Mouse (Mus musculus): ENCODE data around the gene Nop58. TPM values are rescaled to one million over a fixed set of nuclear protein-coding genes. Genes with fewer than 3 reads are reported as not detected.

The Nop58 gene
- total RNA-seq, 1 experiment from 2014 or later: 252 TPM

- ATAC-seq (replicated peaks; ENCODE audit: insufficient number of reproducible peaks, low FRiP score, low TSS enrichment, poor library complexity, severe bottlenecking): no peak
Observed at GRCm38 (mm10) chr1:59765279-59765678, 80.5 kb downstream of the Nop58 start.

- no peak for ATAC-seq (replicated peaks; ENCODE audit: insufficient number of reproducible peaks, low FRiP score, low TSS enrichment, poor library complexity, severe bottlenecking)
Observed at GRCm38 (mm10) chr1:59766626-59767025, 81.9 kb downstream of the Nop58 start.

Other genes with a start within 250 kb of the Nop58 start
- gene Fzd7, start 202.5 kb upstream of the Nop58 start, total RNA-seq (2017): 12.6 to 14.3 TPM (median 13.2 TPM) in 3 replicates
- 2.4 to 9.2 TPM (median 4.3 TPM) in 3 replicates for gene Gm973, start 168.7 kb upstream of the Nop58 start, total RNA-seq (2017)
- gene Sumo1, start 14.1 kb upstream of the Nop58 start, total RNA-seq (2017): 166 to 204 TPM (median 186 TPM) in 3 replicates
- gene Bmpr2, start 78.4 kb downstream of the Nop58 start, total RNA-seq (2017): 26.9 to 32.0 TPM (median 27.5 TPM) in 3 replicates
- gene Fam117b, start 228.0 kb downstream of the Nop58 start, total RNA-seq (2017): 58.6 to 81.1 TPM (median 75.3 TPM) in 3 replicates